Mouse (Mus musculus) CH12F3 (cell line): ENCODE results near the gene Dnlz.

ENCODE experiments used
- in situ Hi-C: fragments of 300-500 bp; cut with MboI; formaldehyde crosslinking; loops from 2 replicates; pipeline ENCODE4 v1.14.3; 2020; ENCODE audit warnings: low sequenced_read_pairs

The Dnlz gene

DNA sequence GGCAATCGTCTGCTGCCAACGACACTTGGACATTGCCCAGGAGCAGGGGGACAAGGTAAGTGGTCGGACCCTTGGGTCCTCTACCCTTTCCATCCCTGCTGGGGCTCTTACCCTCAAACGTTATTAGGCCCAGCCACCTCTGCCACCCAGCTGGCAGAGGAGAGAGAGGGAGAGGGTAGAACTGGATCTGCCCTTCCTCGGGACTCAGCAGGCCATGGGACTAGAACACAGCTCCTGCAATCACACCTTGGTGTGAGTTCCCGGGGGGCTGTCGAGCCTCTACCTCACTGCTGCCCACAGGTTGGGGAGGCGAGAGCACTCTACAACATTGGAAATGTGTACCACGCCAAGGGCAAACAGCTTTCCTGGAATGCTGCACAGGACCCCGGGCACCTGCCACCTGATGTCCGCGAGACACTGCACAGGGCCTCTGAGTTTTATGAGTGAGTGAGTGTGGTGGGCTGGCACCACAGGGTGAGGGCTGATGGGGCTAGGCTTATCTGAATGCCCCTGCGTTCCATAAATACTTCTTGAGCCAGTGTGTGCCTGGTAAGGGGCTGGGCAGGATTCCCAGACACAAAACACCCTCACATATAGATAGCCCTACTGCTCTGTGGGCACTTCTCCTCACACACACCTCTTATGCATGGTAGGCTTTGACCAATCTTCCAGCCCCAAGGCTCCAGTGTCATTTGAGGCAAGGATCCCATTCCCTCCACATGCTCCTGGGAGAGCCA lies 28.2 kb downstream of the Dnlz start:
- in situ Hi-C loops: loop anchor here (10.0 kb wide), 1 partner anchor 241 kb away; no protein-coding TSS in a partner anchor

DNA sequence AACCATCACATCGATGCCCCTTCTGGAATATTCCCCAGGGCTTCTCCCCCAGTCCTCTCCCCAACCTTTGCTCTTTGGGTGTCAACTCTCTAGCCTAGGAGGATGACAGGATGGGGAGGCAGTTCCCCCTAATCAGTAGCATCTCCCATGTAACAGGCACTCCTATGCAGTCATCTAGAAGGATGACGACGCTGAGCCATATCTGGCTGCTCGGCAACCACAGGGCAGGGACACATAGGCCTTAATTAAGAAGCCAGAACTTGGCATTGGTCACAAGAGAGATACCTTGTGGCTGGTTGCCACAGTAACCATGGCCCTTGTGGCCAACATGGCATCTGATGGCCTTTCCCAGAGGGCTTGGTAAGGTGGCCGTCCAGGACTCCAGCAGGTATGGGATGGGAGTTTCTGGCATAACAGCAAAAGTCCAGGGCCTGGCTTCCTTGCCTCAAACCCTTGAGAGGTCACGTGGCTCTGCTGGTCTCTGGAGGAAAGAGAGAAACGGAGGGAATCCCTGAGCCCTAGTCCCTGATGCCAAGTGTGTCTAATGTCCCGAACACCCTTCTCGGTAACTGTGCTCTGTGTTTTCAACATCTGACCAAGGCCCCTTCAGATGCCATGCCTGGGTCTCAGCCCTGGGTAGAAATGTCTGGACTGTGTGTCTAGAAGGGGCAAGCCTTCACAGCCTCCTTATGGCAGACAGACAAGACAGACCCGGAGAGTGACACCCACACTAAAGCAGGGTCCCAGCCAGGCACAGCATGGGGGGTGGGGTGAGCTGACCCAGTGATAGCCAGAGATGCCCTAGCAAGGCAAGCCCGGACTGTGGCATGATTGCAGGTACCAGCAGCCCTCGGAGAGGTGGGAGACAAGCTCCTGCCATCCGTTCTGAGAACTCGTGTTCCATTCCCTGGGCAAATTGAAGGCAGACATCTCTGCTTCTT lies 31.4 kb downstream of the Dnlz start:
- in situ Hi-C loops: loop anchor here (10.0 kb wide), 1 partner anchor 244 kb away; no protein-coding TSS in a partner anchor

DNA sequence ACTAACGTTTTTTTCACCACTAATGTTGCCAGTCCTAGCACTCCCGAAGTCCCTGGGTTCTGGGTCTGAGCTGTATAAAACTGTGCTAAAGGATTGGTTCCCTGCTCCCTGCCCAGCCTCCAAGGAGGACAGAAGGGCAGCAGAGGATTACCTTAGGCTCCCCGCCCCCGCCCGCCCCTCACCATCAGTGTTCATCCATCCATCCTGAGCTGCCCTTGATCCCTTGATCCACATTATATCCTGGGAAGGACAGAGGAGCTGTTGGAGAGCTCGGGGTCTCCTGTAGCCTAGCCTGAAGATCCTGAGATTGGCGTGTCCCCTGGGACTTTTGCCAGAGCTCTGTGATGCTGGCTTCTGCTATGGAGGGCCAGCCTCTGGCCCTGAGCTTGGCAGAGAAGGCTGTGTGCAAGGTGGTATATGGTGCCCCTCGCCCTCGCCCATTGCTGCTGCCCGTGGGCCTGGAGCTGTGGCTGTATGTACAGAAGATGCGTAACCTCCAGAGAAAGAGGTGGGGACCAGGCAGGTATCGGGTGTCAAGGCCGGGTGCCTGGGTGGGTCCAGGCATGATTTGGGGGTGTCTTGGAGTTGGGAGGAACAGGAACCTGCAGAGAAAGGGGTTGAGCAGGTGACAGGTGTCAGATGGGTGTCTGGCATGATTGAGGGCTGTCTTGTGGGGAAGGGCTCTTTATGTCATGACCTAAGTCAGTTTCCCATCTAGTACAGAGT lies 32.2 kb downstream of the Dnlz start:
- in situ Hi-C loops: loop anchor here (10.0 kb wide), 1 partner anchor 245 kb away; no protein-coding TSS in a partner anchor

- in situ Hi-C loops: no loop called here
These were observed 32.8 kb downstream of the Dnlz start for GRCm38 (mm10) chr2:26319109-26319508.

GRCm38 (mm10) chr2:26317991-26318672 lies 33.8 kb downstream of the Dnlz start:
- in situ Hi-C loops: no loop called here

DNA sequence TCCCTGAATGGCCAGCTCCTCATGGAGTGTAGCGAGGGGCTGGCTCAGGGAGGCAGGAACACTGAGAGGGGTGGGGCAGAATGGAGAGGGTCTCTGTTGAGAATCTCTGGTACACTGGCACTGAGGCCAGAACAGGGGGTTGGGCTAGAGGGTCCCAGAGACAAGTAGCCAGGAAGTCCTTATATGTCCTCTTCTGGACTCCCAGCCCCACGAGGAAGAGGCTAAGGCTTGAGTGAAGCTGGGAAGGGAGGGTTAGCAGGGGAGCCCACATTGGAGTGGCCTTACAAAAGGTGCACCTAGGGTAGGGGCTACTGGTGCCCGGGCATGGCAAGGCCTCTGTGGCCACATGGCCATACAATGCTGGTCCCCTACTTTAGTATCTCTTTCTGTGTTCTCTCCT lies 34.5 kb downstream of the Dnlz start:
- in situ Hi-C loops: no loop called here

DNA sequence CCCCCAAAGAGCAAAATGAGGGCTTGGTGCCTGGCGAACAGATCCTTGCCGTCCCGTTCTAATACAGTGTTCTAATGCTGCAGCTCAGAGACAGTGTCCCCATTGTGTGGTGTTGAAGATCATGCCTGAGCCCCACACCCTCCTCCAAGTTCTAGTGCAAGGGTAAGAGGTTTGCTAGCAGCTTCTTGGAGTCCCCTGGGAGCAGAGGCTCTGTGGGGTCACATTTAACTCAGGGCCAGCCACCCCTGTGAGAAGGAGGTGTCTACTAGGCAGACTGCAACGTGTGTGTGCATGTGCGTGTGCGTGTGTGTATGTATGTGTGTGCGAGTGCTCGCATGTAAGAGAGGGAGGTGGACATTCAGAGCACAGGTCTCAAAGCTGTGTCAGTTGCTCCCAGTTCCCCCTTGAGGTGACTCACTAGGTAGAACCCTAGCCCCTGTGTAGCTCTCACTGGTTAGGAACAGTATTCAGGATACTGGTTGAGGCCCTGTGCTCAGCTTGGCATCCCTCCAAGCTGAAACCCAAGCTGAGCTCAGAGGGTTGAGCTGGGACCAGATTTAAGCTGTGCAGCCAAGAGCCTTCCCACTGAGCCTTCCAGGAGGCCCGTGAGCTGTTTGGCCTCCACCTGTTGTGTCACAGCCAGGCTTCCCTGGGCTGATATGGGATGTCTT lies 35.2 kb downstream of the Dnlz start:
- in situ Hi-C loops: no loop called here

DNA sequence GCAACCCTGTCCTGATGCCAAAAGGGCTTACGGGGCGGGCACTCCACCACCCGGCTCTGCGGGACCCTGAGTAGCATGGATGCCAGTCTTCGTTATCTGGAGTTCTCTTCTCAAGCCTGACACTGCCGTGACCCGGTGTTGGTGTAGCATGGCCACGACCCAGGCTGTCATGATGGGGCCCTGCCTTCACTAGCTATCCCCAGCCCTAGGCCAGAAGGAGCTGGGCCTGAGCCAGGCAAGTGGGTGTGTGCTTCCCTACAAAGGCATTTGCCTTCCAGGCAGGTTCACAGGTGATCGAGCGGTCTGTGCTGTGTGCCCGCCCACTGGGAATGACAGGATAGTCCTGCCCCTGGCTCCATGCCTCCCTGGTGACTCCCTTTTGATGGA lies 36.0 kb downstream of the Dnlz start:
- in situ Hi-C loops: no loop called here

- in situ Hi-C loops: no loop called here
These were observed 36.6 kb downstream of the Dnlz start, which contains the start of gene Gpsm1 for GRCm38 (mm10) chr2:26315072-26315924. Gpsm1 (plus strand) TSS chr2:26315515.

- in situ Hi-C loops: no loop called here
These were observed 37.4 kb downstream of the Dnlz start for GRCm38 (mm10) chr2:26314281-26315071.

DNA sequence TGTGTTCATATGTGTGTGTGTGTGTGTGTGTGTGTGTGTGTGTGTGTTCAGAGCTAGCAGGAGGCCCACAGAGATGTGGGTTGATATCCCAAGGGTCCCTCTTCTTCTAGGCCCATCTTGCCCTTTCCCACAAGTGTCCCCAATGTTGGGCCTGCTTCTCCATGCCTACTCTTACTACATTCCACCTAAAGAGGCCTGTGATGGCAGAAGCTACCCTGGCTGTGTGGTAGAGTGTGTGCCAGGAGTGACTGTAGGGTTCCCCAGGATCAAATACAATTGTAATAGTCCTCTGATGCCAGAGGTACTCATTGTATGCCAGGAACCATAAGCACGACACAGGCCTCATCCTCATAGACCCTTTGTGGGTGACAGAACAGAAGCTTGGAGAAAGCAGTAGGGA lies 38.5 kb downstream of the Dnlz start:
- in situ Hi-C loops: no loop called here

GRCm38 (mm10) chr2:26312812-26313211 lies 39.1 kb downstream of the Dnlz start:
- in situ Hi-C loops: no loop called here

- in situ Hi-C loops: no loop called here
These were observed 40.0 kb downstream of the Dnlz start for GRCm38 (mm10) chr2:26311936-26312335.

- in situ Hi-C loops: no loop called here
These were observed 42.2 kb downstream of the Dnlz start for GRCm38 (mm10) chr2:26309739-26310138.

- in situ Hi-C loops: no loop called here
These were observed 45.2 kb downstream of the Dnlz start for GRCm38 (mm10) chr2:26306702-26307101.

DNA sequence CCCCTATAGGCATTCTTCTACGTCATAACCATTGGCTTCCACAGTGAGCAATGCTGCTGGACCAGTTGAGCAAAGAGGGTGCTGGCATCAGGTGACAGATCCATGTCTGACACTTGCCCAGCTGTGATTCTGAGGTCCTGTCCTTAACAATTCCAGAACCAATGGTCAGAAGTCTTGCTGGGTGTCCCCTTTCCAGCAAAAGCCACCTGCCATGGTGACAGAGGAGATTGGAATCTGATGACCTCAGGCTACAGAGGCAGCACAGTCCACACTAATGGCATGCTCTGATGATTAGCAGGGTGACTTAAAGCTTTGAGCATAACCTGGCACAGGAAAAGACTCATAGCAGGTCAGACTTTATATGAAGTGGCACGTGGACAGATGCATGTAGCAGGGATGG lies 46.4 kb downstream of the Dnlz start:
- in situ Hi-C loops: no loop called here

DNA sequence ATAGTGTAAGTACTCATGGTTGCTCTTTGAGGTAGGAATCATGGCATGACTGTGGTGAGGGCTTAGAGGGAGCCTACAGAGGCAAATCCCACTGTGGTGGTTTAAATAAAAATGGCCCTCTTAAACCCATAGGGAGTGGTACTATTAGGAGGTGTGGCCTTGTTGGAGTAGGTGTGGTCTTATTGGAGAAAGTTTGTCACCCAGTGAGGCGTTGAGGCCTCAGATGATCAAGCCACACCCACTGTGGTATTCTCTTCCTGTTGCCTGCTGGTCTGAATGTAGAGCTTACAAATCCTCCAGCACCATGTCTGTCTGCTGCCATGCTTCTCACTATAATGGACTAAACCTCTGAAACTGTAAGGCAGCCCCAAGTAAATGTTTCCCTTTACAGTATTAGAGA lies 47.2 kb downstream of the Dnlz start:
- in situ Hi-C loops: no loop called here

- in situ Hi-C loops: no loop called here
These were observed 49.9 kb downstream of the Dnlz start for GRCm38 (mm10) chr2:26302005-26302503.
